Mouse (Mus musculus): ENCODE results near the gene Atp6v0a4.

DNA sequence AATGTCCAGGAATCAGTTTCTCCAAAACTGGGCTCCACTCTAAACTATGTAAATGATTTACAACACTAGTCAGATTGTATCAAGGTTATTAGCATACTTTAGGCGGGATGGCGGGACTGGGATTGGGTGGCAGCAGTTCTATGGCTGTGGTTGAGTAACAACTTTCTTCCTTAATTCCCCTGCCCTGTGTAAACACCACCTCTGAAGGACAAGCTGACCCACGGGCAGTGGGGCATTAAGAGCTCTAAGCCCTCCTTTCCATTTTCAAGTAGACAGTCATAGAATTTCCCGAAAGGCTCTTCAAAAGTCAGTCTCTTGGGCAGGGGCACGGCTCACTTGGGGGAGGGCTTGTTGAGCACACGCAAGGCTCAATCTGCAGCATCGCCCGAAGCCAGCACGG is 13.5 kb downstream of the Atp6v0a4 start:
- TF ChIP-seq CTCF (IDR thresholded peaks at IDR 0.05; ENCODE audit: low read depth) (no peak), EP300 (optimal IDR thresholded peaks at IDR 0.05) (no peak)

Measured in stomach, postnatal 0 days (tissue).